Mouse (Mus musculus) spleen, postnatal 14 days (tissue): Measurements from ENCODE around the gene Hepacam.
A peak's percentile ranks its signal among the peaks of the same experiment; 100 is the strongest.

Experiments
- DNase-seq, 2 experiments: peaks; one replicate each; pipeline ENCODE4 v3.0.0; 2021 to 2022; ENCODE audit warnings: low spot score in 2 of 2

Gene Hepacam

GRCm38 (mm10) chr9:37384284-37385182 lies 17.4 kb downstream of the Hepacam start:
- DNase-seq, result no peak

- no peak for DNase-seq
These were observed 23.7 kb downstream of the Hepacam start for GRCm38 (mm10) chr9:37390891-37391290.

GRCm38 (mm10) chr9:37392071-37392470 lies 24.9 kb downstream of the Hepacam start:
- DNase-seq, result no peak

GRCm38 (mm10) chr9:37393482-37394131 lies 26.5 kb downstream of the Hepacam start:
- no peak for DNase-seq

GRCm38 (mm10) chr9:37400585-37400984 lies 33.4 kb downstream of the Hepacam start:
- no peak for DNase-seq

- no peak for DNase-seq
These were observed 34.7 kb downstream of the Hepacam start, which contains the start of gene Robo4 for GRCm38 (mm10) chr9:37401802-37402201. TSS of gene Robo4 (plus strand) at chr9:37401897.

- no peak for DNase-seq
These were observed 35.4 kb downstream of the Hepacam start for GRCm38 (mm10) chr9:37402501-37402900.

GRCm38 (mm10) chr9:37403011-37403410 lies 35.9 kb downstream of the Hepacam start:
- DNase-seq, result no peak

GRCm38 (mm10) chr9:37406372-37406771 lies 39.2 kb downstream of the Hepacam start:
- no peak for DNase-seq

- no peak for DNase-seq
These were observed 40.8 kb downstream of the Hepacam start for GRCm38 (mm10) chr9:37407850-37408502.

GRCm38 (mm10) chr9:37409698-37410445 lies 42.7 kb downstream of the Hepacam start:
- no peak for DNase-seq

- DNase-seq, result no peak
These were observed 45.8 kb downstream of the Hepacam start for GRCm38 (mm10) chr9:37412989-37413388.

GRCm38 (mm10) chr9:37414666-37415065 lies 47.5 kb downstream of the Hepacam start:
- no peak for DNase-seq

- DNase-seq, result no peak
These were observed 51.6 kb downstream of the Hepacam start for GRCm38 (mm10) chr9:37418791-37419190.

- peak; percentile 48 to 50 for DNase-seq
These were observed 53.5 kb downstream of the Hepacam start for GRCm38 (mm10) chr9:37420676-37421075.

- DNase-seq, result peak in 1 of 2 experiments; percentile 16
These were observed 54.1 kb downstream of the Hepacam start for GRCm38 (mm10) chr9:37421239-37421638.

- DNase-seq, result no peak
These were observed 62.2 kb downstream of the Hepacam start for GRCm38 (mm10) chr9:37429326-37429725.

GRCm38 (mm10) chr9:37430582-37430981 lies 63.4 kb downstream of the Hepacam start:
- peak; percentile 41 to 66 for DNase-seq

GRCm38 (mm10) chr9:37432026-37432666 lies 65.0 kb downstream of the Hepacam start:
- DNase-seq, result no peak

GRCm38 (mm10) chr9:37432720-37433421 lies 65.7 kb downstream of the Hepacam start, which contains the start of gene Robo3:
TSS of gene Robo3 (minus strand) at chr9:37433246.
- no peak for DNase-seq
